Mouse (Mus musculus) kidney, adult 11 months (tissue): ENCODE measurements around the gene Cd247.

Experiments
- DNase-seq: peaks from one replicate; pipeline ENCODE4 v3.0.0; 2022

Cd247 gene

DNA sequence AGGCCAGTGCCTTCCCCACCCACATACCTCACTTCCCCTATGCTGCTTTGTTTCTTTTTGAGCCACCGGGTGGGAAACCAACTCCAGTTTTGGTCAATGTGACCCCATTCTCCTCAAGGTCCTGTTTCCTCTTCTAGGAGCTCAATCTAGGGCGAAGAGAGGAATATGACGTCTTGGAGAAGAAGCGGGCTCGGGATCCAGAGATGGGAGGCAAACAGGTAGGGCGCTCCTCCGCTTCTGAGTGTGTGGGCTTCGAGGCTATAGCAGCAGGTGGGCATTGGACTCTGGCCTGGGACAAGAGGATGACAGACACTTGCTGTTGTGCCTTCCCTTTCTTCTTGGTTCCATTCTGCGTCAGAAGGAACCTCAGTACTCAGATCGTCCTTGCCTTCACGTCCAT lies 68.8 kb downstream of the Cd247 start:
- DNase-seq: no peak

GRCm38 (mm10) chr1:165858356-165858755 lies 69.9 kb downstream of the Cd247 start:
- no peak for DNase-seq

DNA sequence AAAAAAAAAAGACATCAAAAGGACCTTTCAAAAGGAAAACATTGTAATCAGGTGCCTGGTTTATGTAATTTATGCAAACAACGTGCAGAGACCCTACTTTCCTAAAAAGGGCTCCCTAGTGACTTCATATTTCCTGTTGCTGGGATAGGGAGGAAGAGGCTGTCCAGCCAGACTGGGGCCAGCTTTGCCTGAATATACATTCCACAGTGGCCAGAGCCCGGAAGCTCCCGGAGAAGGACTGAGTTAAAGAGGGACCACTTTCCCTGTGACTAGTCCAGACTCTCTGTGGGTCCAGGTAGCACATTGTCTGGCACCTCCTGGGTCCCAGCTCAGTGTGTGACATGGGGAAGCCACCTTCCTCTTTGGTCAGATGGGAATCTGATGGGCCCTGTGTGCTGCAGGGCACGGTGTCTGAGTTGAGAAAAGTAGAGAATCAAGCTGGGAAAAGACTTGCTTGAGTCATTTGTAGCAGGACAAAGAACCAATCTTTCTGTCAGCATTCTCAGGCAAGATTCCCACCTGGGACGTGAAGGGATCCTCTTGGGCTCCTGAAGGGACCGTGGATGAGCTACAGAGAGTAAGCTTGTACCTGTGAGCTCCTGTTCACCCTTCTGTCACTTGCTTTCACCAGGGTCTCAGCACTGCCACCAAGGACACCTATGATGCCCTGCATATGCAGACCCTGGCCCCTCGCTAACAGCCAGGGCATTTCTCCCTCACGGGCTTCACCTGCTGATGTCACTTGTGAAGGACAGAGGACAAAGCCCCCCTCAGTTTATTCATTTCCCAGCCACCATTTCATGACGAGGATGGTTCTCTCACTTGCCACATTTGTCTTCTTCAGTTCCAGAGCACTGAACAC lies 72.1 kb downstream of the Cd247 start:
- no peak for DNase-seq

GRCm38 (mm10) chr1:165861235-165861609 lies 72.7 kb downstream of the Cd247 start:
- DNase-seq: no peak

GRCm38 (mm10) chr1:165862059-165862458 lies 73.6 kb downstream of the Cd247 start:
- no peak for DNase-seq

DNA sequence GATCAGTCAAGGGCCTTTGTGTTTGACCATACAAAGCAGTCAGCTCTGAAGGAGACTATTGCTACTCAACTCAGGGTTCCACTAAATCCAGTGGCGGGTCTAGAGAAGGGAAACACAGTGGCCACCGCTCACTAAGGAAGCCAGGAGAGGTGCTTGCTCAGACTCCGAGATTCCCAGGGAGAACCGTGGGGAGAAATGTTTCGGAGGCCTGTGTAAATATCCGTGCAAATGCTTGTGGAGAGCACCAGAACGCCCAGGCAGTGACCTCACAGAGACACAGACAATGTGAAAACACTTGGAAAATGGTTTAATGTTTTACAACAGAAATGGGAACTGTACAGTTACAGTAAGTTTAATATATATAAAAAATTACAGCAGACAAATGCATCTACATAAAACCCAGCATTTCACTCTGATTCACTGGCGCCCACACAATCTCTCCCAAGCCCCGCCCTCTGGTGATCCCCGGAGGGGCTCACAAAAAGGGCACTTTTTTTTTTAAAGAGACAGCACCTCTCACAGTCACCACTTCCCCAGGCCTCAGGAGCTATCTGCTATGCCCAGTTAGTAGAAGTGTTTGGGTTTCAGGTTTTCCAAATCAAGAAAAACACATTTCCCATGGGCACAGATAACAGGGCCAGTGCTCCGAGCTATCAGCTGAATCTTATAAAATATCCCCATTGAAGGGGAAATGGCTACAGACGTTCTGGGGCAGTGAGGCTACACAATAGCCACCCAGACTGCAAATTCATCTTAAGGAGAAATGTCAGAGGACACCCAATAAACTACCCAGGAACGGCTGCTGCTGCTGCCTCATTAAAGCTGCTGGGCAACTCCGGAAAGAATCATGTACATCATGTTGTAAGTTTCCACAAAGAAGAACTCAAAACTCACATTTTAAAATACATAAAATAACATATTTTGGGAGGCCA lies 76.6 kb downstream of the Cd247 start:
- no peak for DNase-seq

- DNase-seq: no peak
These were observed 78.3 kb downstream of the Cd247 start for GRCm38 (mm10) chr1:165866630-165867280.

GRCm38 (mm10) chr1:165868659-165869058 lies 80.2 kb downstream of the Cd247 start:
- DNase-seq: no peak

DNA sequence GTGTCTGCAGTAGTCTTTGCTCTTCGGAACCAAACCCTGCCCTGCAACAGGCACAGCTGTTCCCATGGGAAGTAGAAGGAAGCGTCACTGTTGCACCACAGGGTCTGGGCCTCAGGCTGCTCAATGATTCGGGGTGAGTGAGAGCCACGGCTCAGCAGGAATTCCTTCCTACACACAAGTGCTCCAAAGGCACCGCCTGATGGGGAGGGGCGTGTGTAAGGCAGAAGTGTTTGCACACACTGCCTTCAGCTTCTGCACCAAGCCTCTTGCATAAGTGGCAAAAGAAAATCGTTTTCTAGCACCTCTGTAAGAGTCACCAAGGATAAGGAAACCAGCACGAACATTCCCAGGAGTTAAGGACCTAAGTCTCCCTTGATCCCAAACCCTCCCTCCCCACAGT lies 86.2 kb downstream of the Cd247 start:
- DNase-seq: no peak

DNA sequence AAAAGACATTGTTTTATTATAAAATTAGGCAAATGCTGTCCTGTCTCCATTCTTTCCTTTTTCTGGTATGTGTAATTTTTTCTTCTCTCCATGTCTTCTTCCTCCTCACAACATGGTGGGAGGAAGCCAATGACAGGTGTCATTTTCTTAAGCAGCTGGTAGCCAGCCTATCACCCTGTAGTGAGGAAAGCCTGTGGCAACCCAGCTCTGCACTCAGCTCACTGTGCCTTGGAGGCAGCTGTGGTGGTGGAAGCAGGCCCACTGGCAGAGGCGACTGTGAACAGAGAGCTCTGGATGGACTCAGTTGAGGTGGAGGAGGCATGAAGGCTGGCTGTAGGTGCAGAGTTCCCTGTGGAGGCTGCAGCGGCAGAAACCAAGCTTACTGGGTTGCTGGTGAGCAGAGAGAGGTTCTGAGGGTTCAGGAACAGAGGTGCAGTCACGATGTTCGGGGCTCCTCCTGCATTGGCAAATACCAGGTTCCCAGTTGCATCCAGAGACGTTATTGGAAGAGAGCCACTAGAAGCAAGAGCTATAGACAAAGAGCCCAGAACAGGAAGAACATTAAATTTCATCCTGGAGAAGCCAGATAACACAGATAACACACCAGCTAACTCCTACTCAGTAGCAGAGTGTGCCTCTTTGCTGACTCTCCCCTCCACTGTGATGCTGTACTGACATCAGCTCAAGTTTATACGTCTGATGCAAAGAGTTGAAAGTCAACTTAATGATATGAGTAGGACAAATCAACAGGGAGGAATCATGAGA lies 87.2 kb downstream of the Cd247 start:
- no peak for DNase-seq

- no peak for DNase-seq
These were observed 90.3 kb downstream of the Cd247 start for GRCm38 (mm10) chr1:165878751-165879150.

- no peak for DNase-seq
These were observed 93.8 kb downstream of the Cd247 start for GRCm38 (mm10) chr1:165882146-165882900.

DNA sequence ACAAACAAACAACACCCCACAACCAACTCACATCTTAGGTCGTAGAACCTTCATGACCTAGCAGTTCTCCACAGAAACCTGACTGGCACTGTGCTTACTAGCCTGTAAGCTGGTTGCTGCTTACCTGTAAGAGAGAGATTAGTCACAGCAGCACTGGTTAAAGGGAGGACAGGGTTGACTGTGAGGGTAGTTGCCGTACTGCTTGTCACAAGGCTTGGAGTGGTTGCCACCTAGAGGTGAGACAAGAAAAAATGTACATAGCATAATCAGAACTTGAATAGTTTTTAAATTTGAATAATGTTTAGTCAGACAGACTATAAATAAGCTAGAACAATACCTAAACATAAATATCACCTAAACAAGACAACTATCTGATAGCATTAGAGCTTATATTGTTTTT lies 103.2 kb downstream of the Cd247 start:
- no peak for DNase-seq

GRCm38 (mm10) chr1:165903596-165903995 lies 115.1 kb downstream of the Cd247 start:
- no peak for DNase-seq

- no peak for DNase-seq
These were observed 119.7 kb downstream of the Cd247 start for GRCm38 (mm10) chr1:165908153-165908552.

GRCm38 (mm10) chr1:165908806-165909205 lies 120.3 kb downstream of the Cd247 start:
- DNase-seq: no peak

DNA sequence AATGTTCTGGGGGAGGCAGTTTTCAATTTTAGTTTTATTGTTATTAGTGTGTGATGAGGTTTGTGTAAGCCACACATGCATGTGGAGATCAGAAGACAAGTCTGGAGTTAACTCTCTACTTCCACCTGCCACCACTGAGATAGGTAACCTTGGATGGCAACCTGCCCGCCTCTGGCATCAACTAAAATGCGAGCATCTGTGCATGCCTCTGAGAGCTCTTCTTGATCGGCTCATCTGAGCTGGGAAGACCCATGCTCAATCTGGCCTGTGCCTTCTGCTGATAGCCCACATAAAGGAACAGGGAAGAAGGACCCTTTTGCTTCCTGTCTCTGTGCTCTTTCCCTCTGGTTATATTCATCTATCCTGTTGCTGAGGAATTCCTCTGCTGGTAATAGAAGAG lies 121.0 kb downstream of the Cd247 start:
- DNase-seq: no peak

DNA sequence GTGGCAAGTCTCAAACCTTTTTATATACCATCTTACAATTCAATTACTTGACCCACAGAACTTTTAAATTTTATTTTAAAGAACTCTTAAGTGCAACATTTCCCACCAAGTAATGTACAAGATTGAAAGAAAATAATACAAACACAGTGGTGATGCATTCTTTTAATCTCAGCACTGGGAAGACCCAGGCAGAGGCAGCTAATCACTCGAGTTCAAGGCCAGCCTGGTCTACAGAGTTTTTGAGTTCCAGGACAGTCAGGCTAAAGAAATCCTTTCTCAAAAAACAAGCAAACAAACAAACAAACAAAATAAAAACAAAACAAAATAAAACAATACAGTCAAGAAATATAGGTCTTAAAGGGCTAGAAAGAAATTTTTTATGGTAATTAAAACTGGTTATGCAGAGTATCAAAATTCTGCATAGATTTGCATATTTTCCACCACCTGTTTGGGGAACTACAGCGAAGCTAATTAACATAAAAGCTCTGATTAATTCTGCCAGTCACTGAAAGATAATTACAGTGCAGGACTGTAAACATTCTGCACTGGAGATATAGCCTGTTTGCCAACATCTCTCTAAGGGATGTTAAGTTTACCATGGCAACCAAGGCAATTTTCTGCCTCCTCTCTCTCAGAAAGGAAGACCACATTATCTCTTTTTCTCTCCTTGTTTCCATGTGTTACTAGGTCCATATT lies 125.4 kb downstream of the Cd247 start:
- DNase-seq: no peak

- DNase-seq: no peak
These were observed 125.9 kb downstream of the Cd247 start for GRCm38 (mm10) chr1:165914416-165914801.

DNA sequence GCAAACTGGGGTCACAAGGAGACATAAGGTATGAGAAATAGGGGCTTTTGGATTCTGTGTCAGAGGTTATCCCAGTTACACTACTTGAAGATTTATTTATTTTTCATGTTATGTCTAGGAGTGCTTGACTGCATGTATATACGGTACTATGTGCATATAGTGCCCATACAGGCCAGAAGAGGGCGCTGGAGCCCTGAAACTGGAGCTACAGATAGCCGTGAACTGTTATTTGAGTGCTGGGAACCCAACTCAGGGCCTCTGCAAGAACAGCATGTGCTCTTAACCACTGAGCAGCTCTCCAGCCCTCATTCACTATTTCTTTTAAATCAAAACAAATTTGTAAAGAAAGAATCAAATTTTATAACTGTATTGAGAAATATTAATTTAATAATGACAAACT lies 132.5 kb downstream of the Cd247 start:
- DNase-seq: no peak

- no peak for DNase-seq
These were observed 134.0 kb downstream of the Cd247 start for GRCm38 (mm10) chr1:165922488-165922887.
